Mouse (Mus musculus): Measurements from ENCODE around the gene Nipa1.

GRCm38 (mm10) chr7:55962004-55962908 lies 57.5 kb downstream of the Nipa1 start, which contains the start of gene Nipa2:
- TF ChIP-seq CTCF (IDR thresholded peaks at IDR 0.05; ENCODE audit: extremely low read depth, insufficient read length, insufficient replicate concordance, low read depth, low read length) (peak; percentile 5; the same call in 1 of the 2 replicates), POLR2A (IDR thresholded peaks at IDR 0.05; ENCODE audit: low read depth, low read length) (peak; percentile 87)

Data from small intestine, adult 2 months (tissue).